Mouse (Mus musculus) liver, embryonic 14.5 days (tissue): ENCODE data around the gene Lrp1. TPM values are rescaled to one million over a fixed set of nuclear protein-coding genes. Genes with fewer than 3 reads are reported as not detected.
"Not testable (repeated sequence)": the region's sequence is repeated elsewhere in the genome, so short reads cannot be mapped to it uniquely, and the experiment has no call there.

Experiments
- ATAC-seq: fragments of 200-750 bp; cut with Nextera tagmentation; 2 replicates; pipeline ENCODE4 v1.8.0; 2017; ENCODE audit warnings: moderate number of reproducible peaks, mild to moderate bottlenecking, moderate library complexity; ENCODE audit not compliant: insufficient read depth
- DNase-seq, 3 experiments: peaks; one replicate each; pipeline ENCODE4 v3.0.0-alpha.2; 2012 to 2013; ENCODE audit warnings: low read depth in 3 of 3, low spot score in 3 of 3
- H3K27ac ChIP-seq: fragments of 300-500 bp; sonication (generic); 2 replicates; pipeline ENCODE4 v1.5.1; 2014; ENCODE audit warnings: moderate library complexity, mild to moderate bottlenecking, control low read depth, inconsistent platforms
- H3K27me3 ChIP-seq: fragments of 300-500 bp; sonication (generic); 2 replicates; pipeline ENCODE4 v1.6.1; 2014; ENCODE audit warnings: mild to moderate bottlenecking, low read length, moderate library complexity; ENCODE audit not compliant: control insufficient read depth, insufficient read depth
- H3K36me3 ChIP-seq: fragments of 300-500 bp; sonication (generic); replicated peaks from 2 replicates; pipeline ENCODE4 v1.6.1; 2014; ENCODE audit warnings: low read depth; ENCODE audit not compliant: control insufficient read depth, insufficient read depth
- H3K4me1 ChIP-seq, 2 experiments: fragments of 200-500 bp in 1 of 2; fragments of 300-500 bp in 1 of 2; sonication (generic) in 1 of 2; replicated peaks; 2 replicates each; pipeline ENCODE4 v1.6.1; 2012 to 2014; ENCODE audit warnings: antibody characterized with exemption in 1 of 2, inconsistent platforms in 1 of 2, low read length in 1 of 2; ENCODE audit not compliant: control insufficient read depth in 2 of 2, insufficient read depth in 2 of 2
- H3K4me2 ChIP-seq: fragments of 300-500 bp; sonication (generic); 2 replicates; pipeline ENCODE4 v1.6.1; 2014; ENCODE audit warnings: low read depth, mild to moderate bottlenecking, control low read depth, moderate library complexity
- H3K4me3 ChIP-seq, 2 experiments: fragments of 200-500 bp in 1 of 2; fragments of 300-500 bp in 1 of 2; sonication (generic) in 1 of 2; 2 replicates each; pipeline ENCODE4 v1.5.1; 2012 to 2014; ENCODE audit warnings: low read depth in 2 of 2, low read length in 2 of 2, mild to moderate bottlenecking in 2 of 2, control low read depth in 1 of 2, inconsistent platforms in 1 of 2, moderate library complexity in 1 of 2; ENCODE audit not compliant: insufficient read depth in 1 of 2
- H3K9ac ChIP-seq: fragments of 300-500 bp; sonication (generic); replicated peaks from 2 replicates; pipeline ENCODE4 v1.6.1; 2014; ENCODE audit warnings: mild to moderate bottlenecking, control low read depth, moderate library complexity
- H3K9me3 ChIP-seq: fragments of 300-500 bp; sonication (generic); 2 replicates; pipeline ENCODE4 v1.6.1; 2016; ENCODE audit warnings: low read length, mixed read lengths; ENCODE audit not compliant: control insufficient read depth
- CTCF ChIP-seq: IDR thresholded peaks from 2 replicates; pipeline ENCODE4 v1.5.1; 2016; ENCODE audit warnings: antibody characterized with exemption, low read depth, control low read depth
- EP300 ChIP-seq: IDR thresholded peaks from 2 replicates; pipeline ENCODE4 v1.6.1; 2016; ENCODE audit warnings: antibody characterized with exemption, low read depth
- WGBS: fragments of 180-500 bp; shearing (Covaris S2); extraction: QIAGEN DNeasy Blood & Tissue Kit; methylation state at CpG from one replicate; pipeline ENCODE4 v1.1.7; 2014; ENCODE audit not compliant: insufficient replicate concordance; 5-methylcytosine and 5-hydroxymethylcytosine counted together
- polyA plus RNA-seq, 2 experiments: library from polyadenylated mRNA; depleted of rRNA in 1 of 2; stranded (reverse) in 1 of 2; unstranded in 1 of 2; fragments of >200 nt; fragmentation: Nextera tagmentation in 1 of 2; extraction: Ambion mirVana in 1 of 2; gene quantifications; 2 replicates each; pipeline versions ENCODE4 v1.2.1 to v1.2.3; 2012 to 2014

Lrp1 gene
- polyA plus RNA-seq, 2 experiments, result 13.2 to 18.2 TPM

- Histone ChIP-seq H3K27ac (no peak overlapping the region), H3K27me3 (peaks cover 7% of the 10 kb centered on the region), H3K9me3 (no peaks in the 10 kb centered on the region), H3K36me3 (peaks cover 2% of the 10 kb centered on the region; the same call in 1 of the 2 replicates), H3K4me1 (peaks cover 0 to 13% of the 10 kb centered on the region in 2 experiments; a peak in 2 of 4 replicates), H3K4me2 (no peak overlapping the region), H3K9ac (no peak overlapping the region), H3K4me3 (no peak overlapping the region)
- 48% methylated on average over 1 of the region's 1 CpGs for WGBS
- DNase-seq (no peak), ATAC-seq (no peak)
- no peak for TF ChIP-seq CTCF
- TF ChIP-seq EP300, result no peak
Observed at GRCm38 (mm10) chr10:127659551-127659950, 38.6 kb upstream of the Lrp1 start.

- H3K27ac ChIP-seq, result no peak overlapping the region
- H3K36me3 ChIP-seq, result peaks cover 2% of the 10 kb centered on the region; the same call in 1 of the 2 replicates
- WGBS, result 18% methylated on average over 6 of the region's 6 CpGs
- ATAC-seq, result no peak
- H3K9ac ChIP-seq, result no peak overlapping the region
- H3K4me1 ChIP-seq, result peaks cover 0 to 13% of the 10 kb centered on the region in 2 experiments; a peak in 2 of 4 replicates
- H3K27me3 ChIP-seq, result no peaks in the 10 kb centered on the region; the same call in 1 of the 2 replicates
- no peak for DNase-seq
- TF ChIP-seq CTCF (no peak), EP300 (no peak)
- H3K4me3 ChIP-seq, result no peak overlapping the region
- H3K4me2 ChIP-seq, result no peak overlapping the region
- no peaks in the 10 kb centered on the region for H3K9me3 ChIP-seq
Observed at GRCm38 (mm10) chr10:127658076-127658475, 37.1 kb upstream of the Lrp1 start.

GRCm38 (mm10) chr10:127657617-127658016, 36.7 kb upstream of the Lrp1 start:
- H3K4me1 ChIP-seq, result peaks cover 0 to 12% of the 10 kb centered on the region in 2 experiments; a peak in 2 of 4 replicates
- not testable (repeated sequence) for H3K4me3 ChIP-seq, ATAC-seq, H3K36me3 ChIP-seq, DNase-seq, H3K9ac ChIP-seq, H3K27ac ChIP-seq, H3K4me2 ChIP-seq, H3K9me3 ChIP-seq, H3K27me3 ChIP-seq
- WGBS, result 81% methylated on average over 6 of the region's 6 CpGs

- Histone ChIP-seq H3K4me1 (peaks cover 0 to 2% of the 10 kb centered on the region in 2 experiments; a peak in 1 of 4 replicates), H3K27ac (no peak overlapping the region), H3K4me2 (no peak overlapping the region), H3K27me3 (no peaks in the 10 kb centered on the region), H3K9ac (no peak overlapping the region), H3K4me3 (no peak overlapping the region), H3K36me3 (peaks cover 5% of the 10 kb centered on the region; the same call in 1 of the 2 replicates), H3K9me3 (no peaks in the 10 kb centered on the region)
- DNase-seq, result no peak
- no peak for ATAC-seq
- WGBS, result 56% methylated on average over 16 of the region's 16 CpGs
- TF ChIP-seq EP300 (no peak), CTCF (no peak)
Observed at GRCm38 (mm10) chr10:127654970-127655579, 34.1 kb upstream of the Lrp1 start.

- Histone ChIP-seq H3K27ac (no peak overlapping the region), H3K9ac (no peak overlapping the region), H3K4me2 (no peak overlapping the region), H3K4me1 (peaks cover 0 to 2% of the 10 kb centered on the region in 2 experiments; a peak in 1 of 4 replicates), H3K27me3 (no peaks in the 10 kb centered on the region), H3K36me3 (peaks cover 5% of the 10 kb centered on the region; the same call in 1 of the 2 replicates), H3K9me3 (no peaks in the 10 kb centered on the region), H3K4me3 (no peak overlapping the region)
- TF ChIP-seq CTCF (no peak), EP300 (no peak)
- WGBS, result 70% methylated on average over 21 of the region's 21 CpGs
- ATAC-seq, result no peak
- no peak for DNase-seq
Observed at GRCm38 (mm10) chr10:127652906-127653638, 32.1 kb upstream of the Lrp1 start.
